Mouse (Mus musculus): Measurements from ENCODE around the gene Cnksr3.

DNA sequence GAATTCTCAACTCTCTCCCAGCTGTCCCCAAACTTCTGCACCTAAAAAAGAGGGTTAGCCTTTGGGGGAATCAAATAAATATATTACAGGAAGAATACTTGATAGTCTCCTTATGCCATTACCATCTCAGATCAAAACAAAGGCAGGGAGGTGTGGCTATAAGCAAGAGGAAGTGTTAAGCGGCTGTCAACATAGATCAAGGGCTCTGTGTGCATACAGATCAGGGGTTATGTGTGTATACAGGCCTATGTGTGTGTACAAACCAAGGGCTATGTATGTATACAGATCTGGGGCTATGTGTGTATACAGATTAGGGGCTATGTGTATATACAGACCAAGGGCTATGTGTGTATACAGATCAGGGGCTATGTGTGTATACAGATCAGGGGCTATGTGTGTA, 38.9 kb downstream of the Cnksr3 start:
- TF ChIP-seq POLR2A (IDR thresholded peaks at IDR 0.05; ENCODE audit: control insufficient read depth, low read depth, low read length) (no peak), CTCF (IDR thresholded peaks at IDR 0.05; ENCODE audit: control insufficient read depth, insufficient read depth, insufficient replicate concordance, low read depth, low read length) (no peak)
